Mouse (Mus musculus): ENCODE measurements around the gene Mcf2l. TPM values are rescaled to one million over a fixed set of nuclear protein-coding genes. Genes with fewer than 3 reads are reported as not detected.

Mcf2l gene
- polyA plus RNA-seq (2012; rRNA removed) = 2.7 and 2.9 TPM in 2 replicates

DNA sequence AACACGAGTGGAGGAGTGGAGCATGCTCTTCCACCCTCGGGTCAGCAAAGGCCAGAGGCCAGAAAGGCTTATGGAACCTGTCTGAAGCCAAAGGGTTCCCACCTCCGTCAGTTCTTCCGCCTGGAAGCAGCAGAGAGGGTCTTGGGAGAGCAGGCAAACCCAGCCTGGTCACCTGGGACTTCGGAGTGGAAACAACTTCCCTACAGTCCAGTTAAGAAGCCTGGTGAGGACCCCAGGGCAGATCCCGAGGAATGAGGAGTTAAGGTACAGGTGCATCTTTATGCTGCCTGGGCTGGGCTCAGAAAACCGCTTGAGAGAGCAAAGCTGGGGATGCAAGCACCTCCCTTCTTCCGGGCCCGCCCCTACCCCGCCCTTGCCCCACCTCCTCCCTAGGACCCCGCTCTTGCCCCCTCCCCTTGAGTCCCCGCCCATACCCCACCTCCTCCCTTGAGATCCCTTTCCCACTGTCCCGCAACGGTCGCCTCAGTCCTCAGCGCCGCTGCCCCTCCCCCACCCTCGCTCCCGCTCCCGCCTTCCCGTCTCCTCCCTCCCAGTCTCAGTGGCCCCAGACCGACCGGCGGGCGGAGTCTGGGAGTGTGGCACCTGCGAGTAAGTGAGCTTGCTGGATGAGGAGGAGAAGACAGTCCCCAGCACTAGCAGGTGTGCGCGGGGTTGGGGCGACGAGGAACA lies at the start of gene Mcf2l:
Gene Mcf2l (plus strand): TSS at position 450 of the 690 bp plus-strand sequence.
- DNase-seq (ENCODE audit: low read depth in 1 of 2, low spot score in 2 of 2) = no peak
- H3K4me3 ChIP-seq (ENCODE audit: extremely low read depth, insufficient read depth, insufficient read length) = peak within 1 kb of the TSS; percentile 57
- peaks cover 5% of the 10 kb centered on the region; the same call in 1 of the 2 replicates for H3K4me1 ChIP-seq (ENCODE audit: control insufficient read depth, insufficient read depth, insufficient read length)
- no peak within 1 kb of the TSS for H3K27ac ChIP-seq (ENCODE audit: insufficient read depth, low read length)
- no peaks in the 10 kb centered on the region for H3K36me3 ChIP-seq (ENCODE audit: control insufficient read depth, insufficient read depth, low read length)
- WGBS = 1% methylated on average over 27 of the region's 30 CpGs
- TF ChIP-seq POLR2A (IDR thresholded peaks at IDR 0.05; ENCODE audit: low read depth, low read length) (no peak), CTCF (IDR thresholded peaks at IDR 0.05; ENCODE audit: extremely low read depth, insufficient read depth, insufficient read length, insufficient replicate concordance) (no peak)
- no peaks in the 10 kb centered on the region for H3K27me3 ChIP-seq (ENCODE audit: control insufficient read depth, insufficient read depth, low read length)

DNA sequence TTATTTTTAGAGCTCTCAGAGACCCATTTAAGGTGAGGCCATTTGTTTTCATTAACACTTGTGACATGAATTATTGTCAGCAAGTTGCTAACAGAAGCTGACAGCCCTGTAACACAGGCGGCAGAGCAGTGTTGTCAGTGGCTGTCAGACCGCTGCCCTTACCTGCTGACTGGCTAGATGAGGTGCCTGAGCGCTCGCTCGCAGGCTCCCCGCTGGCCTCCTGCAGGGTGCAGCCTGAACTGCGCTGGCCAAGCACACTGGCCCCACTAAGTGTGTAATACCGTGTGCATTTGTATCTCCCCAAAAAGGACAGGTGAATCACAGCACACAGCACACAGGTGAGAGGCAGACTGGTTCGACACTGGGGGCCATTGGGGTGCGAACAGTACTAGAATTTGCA lies 49.0 kb upstream of the Mcf2l start:
- H3K4me1 ChIP-seq (ENCODE audit: control insufficient read depth, insufficient read depth, insufficient read length) = no peaks in the 10 kb centered on the region
- no peaks in the 10 kb centered on the region for H3K27me3 ChIP-seq (ENCODE audit: control insufficient read depth, insufficient read depth, low read length)
- WGBS = 91% methylated on average over 10 of the region's 10 CpGs
- no peak overlapping the region for H3K4me3 ChIP-seq (ENCODE audit: extremely low read depth, insufficient read depth, insufficient read length)
- TF ChIP-seq CTCF (IDR thresholded peaks at IDR 0.05; ENCODE audit: extremely low read depth, insufficient read depth, insufficient read length, insufficient replicate concordance) (no peak), POLR2A (IDR thresholded peaks at IDR 0.05; ENCODE audit: low read depth, low read length) (no peak)
- DNase-seq (ENCODE audit: low read depth in 1 of 2, low spot score in 2 of 2) = no peak
- no peak overlapping the region for H3K27ac ChIP-seq (ENCODE audit: insufficient read depth, low read length)
- H3K36me3 ChIP-seq (ENCODE audit: control insufficient read depth, insufficient read depth, low read length) = no peaks in the 10 kb centered on the region; the same call in 1 of the 2 replicates

DNA sequence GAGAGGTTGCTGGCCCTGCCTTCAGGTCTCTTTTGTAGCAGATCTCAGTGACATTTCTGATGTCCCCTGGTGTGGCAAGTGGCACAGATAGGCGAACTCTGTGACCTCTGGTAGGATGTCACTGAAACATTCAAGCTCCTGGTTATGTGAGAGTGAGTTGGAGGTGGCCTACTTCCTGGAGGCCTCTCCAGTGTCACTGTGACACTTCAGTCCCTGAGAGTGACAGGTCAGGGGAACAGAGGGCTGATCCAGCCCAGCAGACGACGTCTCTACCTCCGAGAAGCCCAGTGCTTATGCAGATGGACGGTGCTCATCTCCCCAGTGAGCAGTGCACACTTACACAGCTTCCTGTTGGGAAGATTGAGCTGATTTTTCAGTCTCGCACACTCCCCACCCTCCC lies 48.4 kb upstream of the Mcf2l start:
- Histone ChIP-seq H3K36me3 (ENCODE audit: control insufficient read depth, insufficient read depth, low read length) (no peaks in the 10 kb centered on the region; the same call in 1 of the 2 replicates), H3K27me3 (ENCODE audit: control insufficient read depth, insufficient read depth, low read length) (no peaks in the 10 kb centered on the region), H3K27ac (ENCODE audit: insufficient read depth, low read length) (no peak overlapping the region), H3K4me1 (ENCODE audit: control insufficient read depth, insufficient read depth, insufficient read length) (no peaks in the 10 kb centered on the region), H3K4me3 (ENCODE audit: extremely low read depth, insufficient read depth, insufficient read length) (no peak overlapping the region)
- TF ChIP-seq CTCF (IDR thresholded peaks at IDR 0.05; ENCODE audit: extremely low read depth, insufficient read depth, insufficient read length, insufficient replicate concordance) (no peak), POLR2A (IDR thresholded peaks at IDR 0.05; ENCODE audit: low read depth, low read length) (no peak)
- 77% methylated on average over 6 of the region's 6 CpGs for WGBS
- no peak for DNase-seq (ENCODE audit: low read depth in 1 of 2, low spot score in 2 of 2)

DNA sequence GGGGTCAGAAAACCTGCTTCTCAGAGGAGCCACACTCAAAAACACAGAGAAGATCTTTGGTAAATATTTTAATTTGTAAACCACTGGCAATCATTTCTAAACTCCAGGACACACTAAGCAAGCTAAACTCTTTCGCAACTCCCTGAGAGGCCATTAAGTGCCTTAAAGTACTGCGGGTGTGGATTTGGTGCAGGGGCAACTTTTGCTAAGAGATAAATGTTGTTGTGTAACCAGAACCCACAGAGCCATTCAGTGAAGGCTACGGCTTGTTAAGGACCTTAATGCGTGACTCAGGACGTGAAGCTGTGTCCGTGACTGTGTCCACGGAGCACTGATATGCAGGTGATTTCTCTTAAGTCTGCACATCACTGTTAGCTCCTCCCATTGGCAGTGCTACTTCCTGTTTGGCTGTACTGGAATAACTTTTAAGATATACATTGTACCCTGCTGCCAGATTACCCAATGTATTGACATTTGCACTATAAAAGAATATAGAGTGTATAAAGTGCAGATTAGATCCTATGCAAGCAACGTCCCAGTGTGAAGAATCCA lies 47.8 kb upstream of the Mcf2l start:
- Histone ChIP-seq H3K4me3 (ENCODE audit: extremely low read depth, insufficient read depth, insufficient read length) (no peak overlapping the region), H3K27ac (ENCODE audit: insufficient read depth, low read length) (no peak overlapping the region), H3K4me1 (ENCODE audit: control insufficient read depth, insufficient read depth, insufficient read length) (no peaks in the 10 kb centered on the region), H3K27me3 (ENCODE audit: control insufficient read depth, insufficient read depth, low read length) (no peaks in the 10 kb centered on the region), H3K36me3 (ENCODE audit: control insufficient read depth, insufficient read depth, low read length) (no peaks in the 10 kb centered on the region; the same call in 1 of the 2 replicates)
- WGBS = 72% methylated on average over 8 of the region's 8 CpGs
- DNase-seq (ENCODE audit: low read depth in 1 of 2, low spot score in 2 of 2) = no peak
- no peak for TF ChIP-seq POLR2A (IDR thresholded peaks at IDR 0.05; ENCODE audit: low read depth, low read length)
- TF ChIP-seq CTCF (IDR thresholded peaks at IDR 0.05; ENCODE audit: extremely low read depth, insufficient read depth, insufficient read length, insufficient replicate concordance) = no peak

GRCm38 (mm10) chr8:12827124-12827523 lies 46.5 kb upstream of the Mcf2l start:
- 89% methylated on average over 9 of the region's 9 CpGs for WGBS
- Histone ChIP-seq H3K36me3 (ENCODE audit: control insufficient read depth, insufficient read depth, low read length) (no peaks in the 10 kb centered on the region; the same call in 1 of the 2 replicates), H3K4me1 (ENCODE audit: control insufficient read depth, insufficient read depth, insufficient read length) (no peaks in the 10 kb centered on the region), H3K27me3 (ENCODE audit: control insufficient read depth, insufficient read depth, low read length) (no peaks in the 10 kb centered on the region), H3K4me3 (ENCODE audit: extremely low read depth, insufficient read depth, insufficient read length) (no peak overlapping the region), H3K27ac (ENCODE audit: insufficient read depth, low read length) (no peak overlapping the region)
- no peak for TF ChIP-seq CTCF (IDR thresholded peaks at IDR 0.05; ENCODE audit: extremely low read depth, insufficient read depth, insufficient read length, insufficient replicate concordance)
- no peak for TF ChIP-seq POLR2A (IDR thresholded peaks at IDR 0.05; ENCODE audit: low read depth, low read length)
- no peak for DNase-seq (ENCODE audit: low read depth in 1 of 2, low spot score in 2 of 2)

DNA sequence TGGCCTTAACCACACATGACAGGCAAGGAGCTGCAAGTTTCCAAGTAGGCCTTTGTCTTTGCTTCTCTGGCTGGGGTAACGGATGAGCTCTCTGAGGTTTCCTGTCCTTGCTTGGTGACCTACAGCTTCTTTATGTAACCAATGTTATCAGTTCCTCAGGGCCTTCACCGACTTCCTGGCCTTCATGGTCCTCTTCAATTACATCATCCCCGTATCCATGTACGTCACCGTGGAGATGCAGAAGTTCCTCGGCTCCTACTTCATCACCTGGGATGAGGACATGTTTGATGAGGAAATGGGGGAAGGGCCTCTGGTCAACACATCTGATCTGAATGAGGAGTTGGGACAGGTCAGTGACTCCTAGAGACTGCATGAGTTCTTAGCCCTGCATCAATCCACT lies 45.3 kb upstream of the Mcf2l start:
- no peak overlapping the region for H3K27ac ChIP-seq (ENCODE audit: insufficient read depth, low read length)
- TF ChIP-seq CTCF (IDR thresholded peaks at IDR 0.05; ENCODE audit: extremely low read depth, insufficient read depth, insufficient read length, insufficient replicate concordance) = no peak
- TF ChIP-seq POLR2A (IDR thresholded peaks at IDR 0.05; ENCODE audit: low read depth, low read length) = no peak
- no peaks in the 10 kb centered on the region for H3K27me3 ChIP-seq (ENCODE audit: control insufficient read depth, insufficient read depth, low read length)
- H3K36me3 ChIP-seq (ENCODE audit: control insufficient read depth, insufficient read depth, low read length) = no peaks in the 10 kb centered on the region
- H3K4me3 ChIP-seq (ENCODE audit: extremely low read depth, insufficient read depth, insufficient read length) = no peak overlapping the region
- WGBS = 68% methylated on average over 6 of the region's 6 CpGs
- DNase-seq (ENCODE audit: low read depth in 1 of 2, low spot score in 2 of 2) = no peak
- H3K4me1 ChIP-seq (ENCODE audit: control insufficient read depth, insufficient read depth, insufficient read length) = no peaks in the 10 kb centered on the region

DNA sequence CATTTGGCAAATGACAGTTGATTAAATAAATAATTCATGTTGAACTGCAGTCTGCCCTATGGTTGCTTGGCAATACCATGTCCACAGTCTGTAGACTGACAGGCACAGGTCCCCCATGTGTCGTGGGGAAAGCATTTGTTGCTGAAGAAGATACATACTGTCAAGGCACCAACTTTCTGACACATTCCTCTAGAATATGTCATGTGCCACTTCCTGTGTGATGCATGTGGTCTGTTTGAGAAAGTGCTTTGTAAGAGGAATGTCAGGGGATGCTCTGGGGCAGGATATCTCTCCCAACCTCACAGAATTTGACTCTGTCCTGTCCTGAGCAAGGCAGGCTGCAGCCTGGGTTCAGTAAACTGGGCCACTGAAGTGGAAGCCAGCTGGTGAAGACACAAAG lies 44.2 kb upstream of the Mcf2l start:
- H3K36me3 ChIP-seq (ENCODE audit: control insufficient read depth, insufficient read depth, low read length) = no peaks in the 10 kb centered on the region
- no peak for TF ChIP-seq POLR2A (IDR thresholded peaks at IDR 0.05; ENCODE audit: low read depth, low read length)
- no peak for TF ChIP-seq CTCF (IDR thresholded peaks at IDR 0.05; ENCODE audit: extremely low read depth, insufficient read depth, insufficient read length, insufficient replicate concordance)
- H3K4me1 ChIP-seq (ENCODE audit: control insufficient read depth, insufficient read depth, insufficient read length) = no peaks in the 10 kb centered on the region
- H3K27ac ChIP-seq (ENCODE audit: insufficient read depth, low read length) = no peak overlapping the region
- H3K27me3 ChIP-seq (ENCODE audit: control insufficient read depth, insufficient read depth, low read length) = no peaks in the 10 kb centered on the region
- no peak overlapping the region for H3K4me3 ChIP-seq (ENCODE audit: extremely low read depth, insufficient read depth, insufficient read length)
- DNase-seq (ENCODE audit: low read depth in 1 of 2, low spot score in 2 of 2) = no peak
- WGBS = 73% methylated on average over 1 of the region's 1 CpGs

Data from spleen, adult 2 months (tissue).